Mouse (Mus musculus) intestine, postnatal 0 days (tissue): Measurements from ENCODE around the gene Srrm2. TPM values are rescaled to one million over a fixed set of nuclear protein-coding genes. Genes with fewer than 3 reads are reported as not detected.

Experiments used
- ATAC-seq: fragments of 200-750 bp; cut with Nextera tagmentation; 2 replicates; pipeline ENCODE4 v1.8.0; 2017; ENCODE audit warnings: mild to moderate bottlenecking, moderate TSS enrichment, moderate library complexity
- H3K27ac ChIP-seq: fragments of 300-500 bp; sonication (generic); 2 replicates; pipeline ENCODE4 v1.5.1; 2014; ENCODE audit warnings: mild to moderate bottlenecking, low read depth, low read length, moderate library complexity
- H3K27me3 ChIP-seq: fragments of 300-500 bp; sonication (generic); replicated peaks from 2 replicates; pipeline ENCODE4 v1.6.1; 2014; ENCODE audit warnings: low read length, mixed read lengths; ENCODE audit not compliant: control insufficient read depth, insufficient read depth
- H3K36me3 ChIP-seq: fragments of 300-500 bp; sonication (generic); 2 replicates; pipeline ENCODE4 v1.6.1; 2014; ENCODE audit warnings: mild to moderate bottlenecking, moderate library complexity; ENCODE audit not compliant: control insufficient read depth, insufficient read depth
- H3K4me1 ChIP-seq: fragments of 300-500 bp; sonication (generic); replicated peaks from 2 replicates; pipeline ENCODE4 v1.6.1; 2014; ENCODE audit warnings: antibody characterized with exemption, low read length, mixed read lengths; ENCODE audit not compliant: control insufficient read depth, insufficient read depth
- H3K4me2 ChIP-seq: fragments of 300-500 bp; sonication (generic); replicated peaks from 2 replicates; pipeline ENCODE4 v1.6.1; 2014; ENCODE audit warnings: low read depth, mild to moderate bottlenecking, moderate library complexity
- H3K4me3 ChIP-seq: fragments of 300-500 bp; sonication (generic); 2 replicates; pipeline ENCODE4 v1.5.1; 2014; ENCODE audit warnings: low read depth, low read length
- H3K9ac ChIP-seq: fragments of 300-500 bp; sonication (generic); 2 replicates; pipeline ENCODE4 v1.6.1; 2014; ENCODE audit warnings: mild to moderate bottlenecking, low read depth, low read length
- H3K9me3 ChIP-seq: fragments of 300-500 bp; sonication (generic); 2 replicates; pipeline ENCODE4 v1.6.1; 2016; ENCODE audit warnings: mixed run types; ENCODE audit not compliant: control insufficient read depth
- CTCF ChIP-seq: sonication (generic); IDR thresholded peaks from 2 replicates; pipeline ENCODE4 v1.5.1; 2016; ENCODE audit warnings: low read depth, mild to moderate bottlenecking, control low read depth, antibody characterized with exemption, moderate library complexity
- WGBS: fragments of 180-500 bp; shearing (Covaris S2); extraction: QIAGEN DNeasy Blood & Tissue Kit; methylation state at CpG from one replicate; pipeline ENCODE4 v1.1.7; 2014; 5-methylcytosine and 5-hydroxymethylcytosine counted together
- polyA plus RNA-seq: library from polyadenylated mRNA; unstranded; fragments of >200 nt; fragmentation: Nextera tagmentation; extraction: Ambion mirVana; gene quantifications from 2 replicates; pipeline ENCODE4 v1.2.1, GENCODE M21; 2015

Srrm2 gene
- polyA plus RNA-seq, 1 experiment from 2014 or later: 185 TPM

- H3K4me1 ChIP-seq: peaks cover 4% of the 10 kb centered on the region; the same call in 1 of the 2 replicates
- peaks cover 44% of the 10 kb centered on the region for H3K27me3 ChIP-seq
- H3K4me2 ChIP-seq: 0 out of 2 replicates have a peak overlapping the region, but pooled peaks have one; percentile 68
- WGBS: 29% methylated on average over 8 of the region's 8 CpGs
- H3K9ac ChIP-seq: no peak overlapping the region
- H3K27ac ChIP-seq: no peak overlapping the region
- no peaks in the 10 kb centered on the region for H3K9me3 ChIP-seq
- no peak for TF ChIP-seq CTCF
- no peak overlapping the region for H3K4me3 ChIP-seq
- ATAC-seq: no peak
- H3K36me3 ChIP-seq: no peaks in the 10 kb centered on the region
These were observed 46.3 kb upstream of the Srrm2 start for GRCm38 (mm10) chr17:23744076-23744475.

- peaks cover 44% of the 10 kb centered on the region for H3K27me3 ChIP-seq
- H3K4me1 ChIP-seq: peaks cover 4% of the 10 kb centered on the region; the same call in 1 of the 2 replicates
- H3K4me2 ChIP-seq: peak overlapping the region; percentile 68
- H3K27ac ChIP-seq: no peak overlapping the region
- no peaks in the 10 kb centered on the region for H3K36me3 ChIP-seq
- TF ChIP-seq CTCF: no peak
- no peak for ATAC-seq
- H3K9ac ChIP-seq: no peak overlapping the region
- peak overlapping the region; percentile 29; the same call in 1 of the 2 replicates for H3K4me3 ChIP-seq
- H3K9me3 ChIP-seq: no peaks in the 10 kb centered on the region
- WGBS: 8% methylated on average over 14 of the region's 14 CpGs
These were observed 45.7 kb upstream of the Srrm2 start for GRCm38 (mm10) chr17:23744651-23745050.

DNA sequence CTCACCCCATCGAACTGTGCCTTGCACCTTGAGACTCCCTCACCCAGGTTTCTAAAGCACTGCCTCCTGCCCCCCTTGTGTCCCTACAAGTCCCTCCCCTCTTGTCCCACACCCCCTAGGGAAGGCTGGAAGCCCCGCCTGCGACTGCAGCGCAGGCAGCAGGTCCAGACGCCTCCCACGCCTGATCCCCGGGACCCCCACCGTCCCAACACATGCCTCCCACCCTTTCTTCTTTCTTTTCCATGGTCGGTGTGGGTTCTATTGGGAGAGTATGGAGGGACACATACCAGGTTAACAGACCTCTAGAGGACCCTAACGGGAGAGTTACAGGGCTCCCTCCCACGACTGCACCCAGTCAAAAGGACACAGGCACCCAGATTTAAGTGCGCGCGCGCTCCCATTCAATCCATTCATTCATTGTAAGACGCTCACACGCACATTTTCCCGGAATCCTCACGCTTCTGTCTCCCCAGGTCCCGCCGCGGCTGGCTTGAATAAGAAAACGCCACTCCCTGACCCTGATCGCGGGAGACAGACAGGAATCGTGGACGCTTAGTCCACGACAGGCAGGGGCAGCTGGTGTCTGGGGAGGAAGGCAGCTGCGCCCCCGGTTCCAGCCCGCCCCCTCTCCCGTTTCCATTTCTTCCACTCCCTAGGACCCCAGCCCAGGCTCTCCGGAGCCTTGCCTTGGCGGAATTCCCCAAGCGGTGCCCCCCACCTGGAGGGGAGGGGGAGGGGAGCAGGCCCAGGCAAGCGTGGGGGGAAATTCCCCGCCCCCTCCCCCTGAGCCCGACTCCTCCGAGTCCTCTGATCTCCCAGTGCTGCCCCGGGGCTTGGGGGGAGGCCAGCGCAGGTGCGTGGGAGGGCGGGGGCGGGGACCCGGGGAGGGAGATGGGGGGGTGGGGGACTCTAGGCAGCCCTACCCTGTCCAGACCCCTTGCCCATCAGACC is 44.8 kb upstream of the Srrm2 start, which contains the start of gene Kremen2:
Gene Kremen2, minus strand, starts transcription at position 533 of the 951 bp plus-strand sequence.
- Histone ChIP-seq H3K9me3 (no peaks in the 10 kb centered on the region), H3K4me2 (peak within 1 kb of the TSS; percentile 68), H3K27me3 (peaks cover 44% of the 10 kb centered on the region), H3K4me3 (peak within 1 kb of the TSS; percentile 29), H3K4me1 (peaks cover 4% of the 10 kb centered on the region; the same call in 1 of the 2 replicates), H3K27ac (no peak within 1 kb of the TSS), H3K36me3 (no peaks in the 10 kb centered on the region), H3K9ac (no peak within 1 kb of the TSS)
- no peak for ATAC-seq
- under 1% methylated on average over 43 of the region's 45 CpGs for WGBS
- TF ChIP-seq CTCF: no peak

DNA sequence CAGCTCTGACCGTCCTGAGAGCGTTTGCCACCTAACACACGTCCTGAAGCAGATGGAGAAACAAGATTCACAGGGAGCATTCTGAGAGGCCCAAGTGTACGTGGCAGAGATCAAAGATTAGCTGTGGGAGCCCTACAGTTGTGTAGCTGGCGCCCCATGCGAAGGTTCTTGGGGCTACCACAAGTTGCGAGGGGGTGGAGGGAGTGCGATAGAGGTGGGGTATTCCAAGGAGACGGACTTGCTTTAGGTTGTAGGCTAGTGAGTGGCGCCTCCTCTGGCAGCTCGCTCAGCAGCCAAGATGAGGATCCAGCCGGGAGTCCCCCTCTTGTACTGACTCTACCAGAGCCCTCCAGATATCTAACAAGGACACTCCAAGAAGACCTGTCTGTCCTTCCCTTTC is 44.0 kb upstream of the Srrm2 start:
- peak; percentile 56 for TF ChIP-seq CTCF
- H3K36me3 ChIP-seq: peaks cover 4% of the 10 kb centered on the region; the same call in 1 of the 2 replicates
- H3K4me2 ChIP-seq: peak overlapping the region; percentile 68
- no peak overlapping the region for H3K9ac ChIP-seq
- H3K9me3 ChIP-seq: no peaks in the 10 kb centered on the region
- H3K27me3 ChIP-seq: peaks cover 42% of the 10 kb centered on the region
- WGBS: 19% methylated on average over 12 of the region's 12 CpGs
- no peak for ATAC-seq
- peaks cover 4% of the 10 kb centered on the region; the same call in 1 of the 2 replicates for H3K4me1 ChIP-seq
- no peak overlapping the region for H3K27ac ChIP-seq
- H3K4me3 ChIP-seq: peak overlapping the region; percentile 29

DNA sequence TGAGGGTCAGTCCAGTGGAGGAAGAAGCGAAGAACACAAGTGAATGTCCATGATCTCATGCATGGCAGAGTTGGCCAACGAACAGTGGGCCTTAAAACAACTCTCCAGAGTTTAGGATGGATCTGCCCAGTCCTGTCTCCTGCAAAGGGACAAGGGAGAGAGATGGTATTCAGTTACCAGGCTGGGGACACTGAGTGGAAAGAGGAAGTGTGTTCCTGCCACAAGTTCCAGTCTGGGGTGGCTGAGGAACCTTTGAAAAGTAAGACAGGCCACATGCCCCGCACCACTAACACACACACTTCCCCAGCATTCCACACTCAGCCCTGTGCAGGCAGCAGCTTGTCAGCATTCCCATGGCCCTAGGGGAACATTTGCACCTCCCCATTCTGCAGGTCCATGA is 43.6 kb upstream of the Srrm2 start:
- H3K36me3 ChIP-seq: peaks cover 9% of the 10 kb centered on the region; the same call in 1 of the 2 replicates
- no peak for ATAC-seq

DNA sequence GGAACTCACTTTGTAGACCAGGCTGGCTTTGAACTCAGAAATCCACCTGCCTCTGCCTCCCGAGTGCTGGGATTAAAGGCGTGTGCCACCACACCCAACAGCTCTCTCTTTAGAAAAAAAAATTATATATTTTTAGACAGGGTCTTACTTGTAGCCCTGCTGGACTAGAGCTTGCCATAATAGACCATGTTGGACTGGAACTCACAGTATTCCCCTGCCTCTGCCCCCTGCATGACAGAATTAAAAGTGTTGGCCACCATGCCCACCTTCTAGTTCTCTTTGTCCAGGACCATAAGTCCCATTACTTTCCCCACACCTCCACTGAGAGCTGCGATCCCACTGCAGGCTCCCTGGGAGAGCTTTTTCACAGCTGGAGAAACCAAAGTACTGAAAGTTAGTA is 42.9 kb upstream of the Srrm2 start:
- 77% methylated on average over 3 of the region's 3 CpGs for WGBS
- no peak for ATAC-seq

More for the DNA sequence above, 43.6 kb upstream of the Srrm2 start:
- no peak overlapping the region for H3K9ac ChIP-seq
- no peak overlapping the region for H3K4me3 ChIP-seq
- H3K27ac ChIP-seq: no peak overlapping the region
- peaks cover 4% of the 10 kb centered on the region; the same call in 1 of the 2 replicates for H3K4me1 ChIP-seq
- TF ChIP-seq CTCF: no peak
- H3K9me3 ChIP-seq: no peaks in the 10 kb centered on the region
- no peak overlapping the region for H3K4me2 ChIP-seq
- H3K27me3 ChIP-seq: peaks cover 37% of the 10 kb centered on the region
- 76% methylated on average over 3 of the region's 3 CpGs for WGBS

More for the DNA sequence above, 42.9 kb upstream of the Srrm2 start:
- no peak overlapping the region for H3K4me2 ChIP-seq
- no peak overlapping the region for H3K27ac ChIP-seq
- H3K9ac ChIP-seq: no peak overlapping the region
- no peaks in the 10 kb centered on the region for H3K9me3 ChIP-seq
- H3K4me3 ChIP-seq: no peak overlapping the region
- peaks cover 11% of the 10 kb centered on the region; the same call in 1 of the 2 replicates for H3K36me3 ChIP-seq
- no peaks in the 10 kb centered on the region; the same call in 1 of the 2 replicates for H3K4me1 ChIP-seq
- H3K27me3 ChIP-seq: peaks cover 30% of the 10 kb centered on the region
- TF ChIP-seq CTCF: no peak
